Mouse (Mus musculus) bone marrow, adult 2 months (tissue): Measurements from ENCODE around the gene Fbxl16.

ENCODE experiments used
- CTCF ChIP-seq: fragments of 200-500 bp; IDR thresholded peaks from 2 replicates; pipeline ENCODE4 v1.5.1; 2011; ENCODE audit warnings: low read length, control low read depth; ENCODE audit not compliant: control insufficient read depth, insufficient read depth
- POLR2A ChIP-seq: fragments of 200-500 bp; IDR thresholded peaks from 2 replicates; pipeline ENCODE4 v1.6.1; 2011; ENCODE audit warnings: low read depth, mild to moderate bottlenecking, control low read depth, low read length, borderline replicate concordance; ENCODE audit not compliant: control insufficient read depth

DNA sequence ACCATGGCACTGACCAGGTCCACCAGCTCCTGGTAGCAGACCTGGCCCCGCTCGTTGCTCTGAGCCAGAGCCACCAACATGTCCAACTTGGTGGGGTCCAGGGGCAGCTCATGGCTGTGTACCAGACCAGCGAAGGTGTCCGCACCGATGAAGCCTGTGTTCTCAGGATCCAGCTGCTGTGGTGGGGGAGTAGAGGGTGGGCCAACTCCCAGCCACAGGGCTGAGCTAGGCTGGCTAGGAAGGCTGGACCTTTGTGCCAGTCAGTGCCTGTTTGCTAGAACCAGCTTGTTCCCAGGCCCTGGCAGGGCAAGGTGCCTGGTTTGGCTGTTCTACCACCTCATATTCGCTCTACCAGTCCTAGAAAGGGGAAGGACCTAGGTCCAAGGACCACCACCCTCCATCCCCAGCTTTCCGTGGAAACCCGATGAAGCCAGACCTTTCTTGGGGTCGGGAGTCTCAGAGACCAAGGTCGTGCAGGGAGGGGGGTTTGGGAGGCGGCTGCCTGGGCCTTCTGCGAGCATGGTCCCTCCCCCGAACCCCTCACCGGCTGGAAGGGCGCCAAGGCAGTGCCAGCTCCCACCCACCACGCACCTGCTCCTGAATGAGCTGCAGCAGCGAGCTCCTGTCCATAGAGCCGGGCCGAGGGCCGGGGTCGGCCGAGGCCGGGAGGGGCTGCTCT lies 27.7 kb downstream of the Fbxl16 start:
- no peak for TF ChIP-seq CTCF
- 0 out of 2 replicates have a peak, but pooled peaks have one; percentile 30 for TF ChIP-seq POLR2A
